Mouse (Mus musculus) heart, adult 2 months (tissue): ENCODE measurements around the gene Tcl1b1.

Source experiments
- CTCF ChIP-seq: fragments of 200-600 bp; IDR thresholded peaks from 2 replicates; pipeline ENCODE4 v1.8.1; 2022; ENCODE audit warnings: antibody characterized with exemption, mild to moderate bottlenecking, moderate library complexity
- EP300 ChIP-seq: fragments of 200-500 bp; IDR thresholded peaks from 2 replicates; pipeline ENCODE4 v1.6.1; 2011; ENCODE audit warnings: low read depth, low read length, control low read depth; ENCODE audit not compliant: insufficient read depth
- POLR2A ChIP-seq: fragments of 200-500 bp; IDR thresholded peaks from 2 replicates; pipeline ENCODE4 v1.6.1; 2011; ENCODE audit warnings: mild to moderate bottlenecking, low read depth, low read length, control low read depth; ENCODE audit not compliant: insufficient read depth

- no peak for TF ChIP-seq POLR2A
- no peak for TF ChIP-seq EP300
- no peak for TF ChIP-seq CTCF
Measured at GRCm38 (mm10) chr12:105173366-105173765, 13.9 kb downstream of the Tcl1b1 start.
